Mouse (Mus musculus) v-Abl transformed pro-B cells (cell line): ENCODE measurements around the gene Rsbn1l.

Experiments
- in situ Hi-C, 2 experiments: fragments of 400-800 bp; cut with MboI; formaldehyde crosslinking; loops; one replicate each; pipeline ENCODE4 v1.15.1; 2025; ENCODE audit not compliant: unreplicated experiment in 2 of 2

Gene Rsbn1l

DNA sequence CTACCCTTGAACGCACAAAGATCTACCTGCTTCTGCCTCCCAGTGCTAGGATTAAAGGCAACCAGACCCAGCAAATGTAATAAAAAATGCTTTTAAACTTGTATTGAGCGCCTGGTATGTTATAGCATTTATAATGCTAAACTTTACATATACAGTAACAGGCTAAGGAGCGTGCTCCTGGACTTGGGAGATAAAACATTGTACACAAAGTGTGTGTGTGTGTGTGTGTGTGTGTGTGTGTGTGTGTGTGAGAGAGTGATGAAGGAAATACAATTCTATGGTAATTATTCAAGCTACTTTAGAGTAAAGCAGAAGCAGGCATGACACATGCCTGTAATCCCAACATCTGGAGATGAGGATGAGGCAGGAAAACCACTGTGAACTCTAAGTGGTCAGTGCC is at the start of gene Rsbn1l:
Gene Rsbn1l, minus strand, starts transcription at position 101 of the 400 bp plus-strand sequence.
- in situ Hi-C loops = loop anchor here in 1 of 2 experiments (5.0 to 10.0 kb wide), 2 partner anchors 44 to 829 kb away; partner anchors contain the start of genes Dnajc2 and Psmc2

DNA sequence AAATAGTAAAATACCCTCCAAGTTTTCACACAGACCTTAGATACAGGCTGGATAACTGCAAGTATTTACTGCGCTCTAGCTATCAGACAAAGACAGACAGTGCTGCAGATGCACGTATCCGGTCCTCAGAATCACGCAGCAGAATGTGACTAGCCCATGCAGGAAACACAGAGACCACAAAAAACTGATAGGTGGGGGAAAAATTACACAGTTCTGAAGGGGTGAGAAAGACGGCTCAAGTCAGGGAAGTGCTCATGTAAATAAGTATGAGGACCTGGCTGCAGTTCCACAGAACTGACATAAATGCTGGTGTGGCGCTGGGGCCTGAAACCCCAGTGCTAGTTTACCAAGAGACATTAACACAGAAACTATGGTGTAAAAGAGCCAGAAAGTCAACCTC is 46.5 kb upstream of the Rsbn1l start:
- in situ Hi-C loops = no loop called here

DNA sequence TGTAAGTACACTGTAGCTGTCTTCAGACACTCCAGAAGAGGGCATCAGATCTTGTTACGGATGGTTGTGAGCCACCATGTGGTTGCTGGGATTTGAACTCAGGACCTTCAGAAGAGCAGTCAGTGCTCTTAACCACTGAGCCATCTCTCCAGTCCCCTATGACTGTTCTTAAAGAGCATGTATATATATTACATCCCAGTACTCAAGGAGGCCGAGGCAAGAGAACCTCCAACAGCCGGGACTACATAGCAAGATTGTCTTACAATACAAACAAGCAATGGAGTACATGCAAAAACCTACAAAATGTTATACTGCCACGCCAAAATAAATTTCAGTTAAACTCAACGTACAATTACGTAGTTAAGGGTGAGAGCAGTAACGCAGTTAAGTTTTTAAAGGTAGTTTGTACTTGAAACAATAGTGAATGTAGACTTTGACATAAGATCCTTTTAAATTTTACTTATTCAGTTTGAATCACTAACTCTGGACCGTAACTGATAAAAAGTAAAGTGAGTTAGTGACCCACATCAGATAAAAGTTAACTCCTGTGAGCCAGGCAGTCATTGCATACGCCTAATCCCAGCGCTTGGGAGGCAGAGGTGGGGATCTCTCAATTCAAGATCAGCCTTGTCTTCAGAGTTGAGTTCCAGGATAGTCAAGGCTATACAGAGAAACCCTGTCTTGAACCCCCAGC is 45.6 kb upstream of the Rsbn1l start:
- in situ Hi-C loops = no loop called here

DNA sequence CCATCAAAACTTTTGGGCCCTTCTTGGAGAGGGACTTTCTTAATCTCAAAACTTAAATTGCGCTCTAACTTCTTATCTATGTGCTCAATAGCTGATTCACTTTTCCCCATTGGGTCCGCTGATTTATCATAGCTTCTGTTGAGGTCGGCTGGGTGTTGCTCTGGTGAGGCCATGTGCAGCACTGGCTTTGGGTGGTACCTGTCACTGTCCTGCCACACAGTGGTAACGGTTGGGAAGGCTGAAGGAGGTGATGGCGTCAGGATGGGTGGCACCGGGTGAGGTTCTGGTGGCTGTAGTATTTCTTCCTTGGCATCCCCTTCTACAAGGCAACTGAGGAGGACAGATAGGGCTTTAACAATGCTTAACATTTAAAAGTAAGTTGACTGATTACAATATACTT is 42.2 kb upstream of the Rsbn1l start:
- in situ Hi-C loops = loop anchor here (25.0 kb wide), 2 partner anchors 911 to 1486 kb away; no protein-coding TSS in a partner anchor

DNA sequence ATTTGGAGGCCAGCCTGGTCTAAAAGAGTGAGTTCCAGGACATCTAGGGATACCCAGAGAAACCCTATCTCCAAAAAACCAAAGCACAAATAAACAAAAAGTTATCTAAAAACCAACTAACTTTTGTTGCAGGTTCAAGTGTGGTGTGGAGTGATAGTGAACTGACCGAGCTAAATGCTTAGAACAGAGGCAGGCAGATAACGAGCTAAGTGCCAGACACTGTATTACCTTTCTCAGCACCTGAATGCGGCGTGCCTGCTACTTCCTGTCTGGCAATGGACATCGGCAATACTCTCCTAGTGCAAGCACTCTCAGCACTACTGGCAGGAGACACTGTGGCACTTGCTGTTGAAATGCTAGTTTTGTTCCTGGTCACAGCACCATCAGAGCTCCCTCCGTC is 41.4 kb upstream of the Rsbn1l start:
- in situ Hi-C loops = loop anchor here (25.0 kb wide), 2 partner anchors 910 to 1485 kb away; no protein-coding TSS in a partner anchor

DNA sequence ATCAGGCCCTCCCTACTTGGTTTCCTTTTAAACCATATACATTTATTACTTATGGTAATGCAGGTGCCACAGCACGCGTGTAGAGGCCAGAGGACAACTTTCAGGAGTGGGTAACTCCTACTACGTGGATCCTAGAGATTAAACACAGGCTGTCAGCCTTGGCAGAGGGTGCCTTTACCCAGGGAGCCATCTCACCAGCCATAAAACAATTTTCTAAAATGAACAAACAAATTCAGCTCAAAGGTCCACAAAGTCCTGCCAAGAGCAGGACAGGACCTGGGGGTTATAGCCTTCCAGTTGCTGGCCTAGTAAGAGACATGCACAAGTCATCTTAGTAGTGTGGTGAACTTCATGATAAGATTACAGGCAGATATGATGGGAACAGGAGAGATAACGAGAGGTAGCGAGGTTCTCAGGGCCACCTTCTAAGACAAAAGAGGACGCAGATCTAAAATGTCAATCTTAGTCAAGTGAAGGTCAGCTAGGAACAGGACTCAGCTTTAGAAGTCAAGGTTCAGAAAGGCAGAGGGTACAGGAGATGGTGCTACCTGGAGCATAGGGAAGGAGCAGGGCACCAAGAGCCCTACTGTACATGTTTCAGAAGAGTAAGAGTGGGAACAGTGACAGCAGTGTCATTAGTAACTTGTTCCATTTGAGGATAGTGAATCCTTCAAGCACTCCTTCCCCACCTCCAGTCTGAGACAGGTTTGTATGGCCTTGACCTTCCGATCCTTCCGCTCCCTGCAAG is 34.0 kb upstream of the Rsbn1l start:
- in situ Hi-C loops = loop anchor here (25.0 kb wide), 2 partner anchors 903 to 1478 kb away; no protein-coding TSS in a partner anchor

DNA sequence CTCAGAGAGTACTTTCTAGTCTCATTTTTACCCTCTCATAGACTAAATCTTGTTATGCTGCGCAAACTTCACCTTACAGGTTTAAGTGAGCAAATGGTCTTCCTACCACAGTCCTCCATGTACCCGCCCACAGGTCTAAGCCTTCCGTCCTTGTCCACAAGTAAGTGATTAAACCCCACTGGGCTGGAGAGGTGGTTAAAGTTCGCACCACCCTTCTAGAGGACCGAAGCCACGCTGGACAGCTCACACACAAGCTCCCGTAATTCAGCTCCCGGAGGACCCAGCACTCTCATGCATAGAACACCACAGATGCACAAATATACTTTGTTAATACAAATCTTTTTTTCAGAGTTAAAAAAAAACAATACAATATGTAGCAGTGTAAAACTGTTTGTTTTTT is 30.1 kb upstream of the Rsbn1l start:
- in situ Hi-C loops = loop anchor here (25.0 kb wide), 2 partner anchors 899 to 1474 kb away; no protein-coding TSS in a partner anchor

DNA sequence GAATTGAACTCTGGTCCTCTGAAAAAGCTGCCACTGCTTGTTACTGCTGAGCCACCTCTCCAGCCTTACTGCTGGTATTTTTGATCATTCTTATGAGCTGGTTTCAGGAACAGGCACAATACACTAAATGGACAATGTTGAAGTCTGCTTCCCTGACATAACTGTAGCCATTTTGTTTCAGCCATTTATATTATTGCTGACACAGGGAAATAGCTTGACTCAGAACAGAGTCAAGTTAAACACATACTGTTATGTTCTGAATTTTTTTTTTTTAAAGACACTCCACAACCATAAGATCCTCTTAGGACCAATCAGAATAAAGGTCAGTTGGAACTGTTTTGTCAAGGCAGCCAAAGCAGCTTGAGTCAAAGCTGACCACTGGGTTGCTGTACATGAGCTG is 27.3 kb upstream of the Rsbn1l start:
- in situ Hi-C loops = loop anchor here (25.0 kb wide), 2 partner anchors 896 to 1471 kb away; no protein-coding TSS in a partner anchor

DNA sequence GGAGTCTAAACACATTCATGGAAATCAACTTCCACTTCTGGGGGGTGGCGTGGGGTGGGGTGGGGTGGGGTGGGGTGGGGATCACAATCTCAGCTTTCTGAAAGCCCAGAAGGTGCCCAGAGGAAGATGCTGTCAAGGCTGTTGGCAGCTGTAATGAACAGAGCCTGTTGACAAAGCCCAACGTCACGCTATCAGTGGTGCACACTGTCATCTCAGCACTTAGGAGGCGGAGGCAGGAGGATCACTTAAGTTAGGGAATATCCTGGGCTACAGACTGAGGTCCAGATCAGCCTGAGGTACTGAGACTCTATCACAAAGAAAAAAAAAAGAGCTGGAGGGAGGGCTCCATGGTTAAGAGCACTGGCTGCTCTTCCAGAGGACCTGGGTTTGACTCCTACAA is 18.5 kb upstream of the Rsbn1l start:
- in situ Hi-C loops = loop anchor here (10.0 to 25.0 kb wide), 4 partner anchors 270 to 1462 kb away; no protein-coding TSS in a partner anchor

DNA sequence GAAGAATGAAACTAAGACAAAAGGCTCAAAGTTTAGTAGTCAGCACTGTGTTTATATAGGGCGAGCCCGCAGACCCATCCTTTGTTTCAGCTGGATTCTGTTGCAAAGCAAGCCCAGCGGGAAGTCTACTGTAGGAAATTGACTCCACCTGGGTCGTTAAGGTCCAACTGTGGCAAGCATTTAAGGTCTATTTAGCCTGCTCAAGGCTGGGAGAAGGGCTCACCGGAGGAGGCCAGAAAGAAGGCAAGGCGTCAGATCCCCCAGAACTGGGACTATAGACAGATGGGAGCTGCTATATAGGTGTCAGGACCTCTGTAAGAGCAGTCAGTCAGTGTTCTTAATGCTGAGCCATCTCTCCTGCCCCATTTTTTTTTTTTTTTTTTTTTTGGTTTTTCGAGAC is 17.8 kb upstream of the Rsbn1l start:
- in situ Hi-C loops = loop anchor here in 1 of 2 experiments (10.0 kb wide), 2 partner anchors 269 to 1449 kb away; no protein-coding TSS in a partner anchor

DNA sequence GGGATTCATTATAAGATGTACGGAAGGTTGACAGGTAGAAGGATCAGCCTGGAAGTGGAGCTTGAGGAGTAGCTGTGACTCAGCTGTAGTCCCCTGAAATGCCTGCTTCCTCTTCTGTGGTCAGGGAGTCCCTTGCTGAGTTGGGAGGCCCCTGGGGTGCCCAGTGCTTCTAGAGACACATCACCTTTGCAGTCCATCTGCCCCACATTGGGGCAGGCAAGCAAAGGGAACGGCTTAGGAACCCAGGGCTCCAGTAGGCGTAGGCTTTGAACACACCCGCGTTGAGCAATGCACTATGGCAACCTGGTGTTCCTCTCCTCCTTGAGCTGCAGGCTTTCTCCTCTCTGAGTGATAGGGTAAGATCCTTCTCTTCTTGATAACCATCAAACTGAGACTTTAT is 16.9 kb upstream of the Rsbn1l start:
- in situ Hi-C loops = loop anchor here in 1 of 2 experiments (10.0 kb wide), 2 partner anchors 268 to 1448 kb away; no protein-coding TSS in a partner anchor

DNA sequence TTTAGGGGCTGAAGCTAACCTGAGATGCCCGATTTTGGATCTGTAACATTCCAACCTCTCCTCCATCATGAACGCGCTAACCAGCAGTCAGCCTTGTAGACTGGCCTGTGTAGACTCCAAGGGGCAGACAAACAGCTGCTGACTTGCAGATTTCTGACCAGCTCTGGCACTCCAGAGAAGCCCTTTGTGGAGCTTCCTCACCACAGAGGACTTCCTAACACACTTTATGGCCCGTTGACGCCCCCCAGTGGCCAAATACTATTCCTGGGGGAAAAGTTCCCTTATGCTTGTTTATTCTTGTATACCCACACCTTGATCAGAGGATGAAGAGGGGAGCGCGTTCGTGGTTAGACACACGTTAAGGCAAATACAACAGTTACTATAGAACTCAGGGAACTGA is 12.8 kb upstream of the Rsbn1l start:
- in situ Hi-C loops = loop anchor here in 1 of 2 experiments (5.0 to 10.0 kb wide), 2 partner anchors 57 to 264 kb away; no protein-coding TSS in a partner anchor

DNA sequence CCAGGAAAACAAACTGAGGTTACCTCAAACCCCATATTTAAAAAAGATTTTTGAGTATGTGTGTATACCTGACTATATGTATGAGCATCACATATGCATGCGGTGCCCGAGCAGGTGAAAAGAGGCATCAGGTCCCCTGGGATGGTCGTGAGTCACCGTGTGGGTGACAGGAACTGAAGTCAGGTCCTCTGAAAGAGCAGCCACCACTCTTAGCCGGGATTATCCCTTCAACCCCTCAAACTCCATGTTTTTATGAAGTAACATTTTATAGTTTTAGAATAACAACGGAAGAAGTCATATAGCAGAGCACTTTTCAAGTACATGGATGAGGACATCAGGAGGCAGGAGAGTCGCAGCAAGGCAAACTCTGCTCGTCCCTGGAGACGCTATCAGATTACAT is 12.3 kb upstream of the Rsbn1l start:
- in situ Hi-C loops = loop anchor here in 1 of 2 experiments (5.0 to 10.0 kb wide), 2 partner anchors 56 to 264 kb away; no protein-coding TSS in a partner anchor

DNA sequence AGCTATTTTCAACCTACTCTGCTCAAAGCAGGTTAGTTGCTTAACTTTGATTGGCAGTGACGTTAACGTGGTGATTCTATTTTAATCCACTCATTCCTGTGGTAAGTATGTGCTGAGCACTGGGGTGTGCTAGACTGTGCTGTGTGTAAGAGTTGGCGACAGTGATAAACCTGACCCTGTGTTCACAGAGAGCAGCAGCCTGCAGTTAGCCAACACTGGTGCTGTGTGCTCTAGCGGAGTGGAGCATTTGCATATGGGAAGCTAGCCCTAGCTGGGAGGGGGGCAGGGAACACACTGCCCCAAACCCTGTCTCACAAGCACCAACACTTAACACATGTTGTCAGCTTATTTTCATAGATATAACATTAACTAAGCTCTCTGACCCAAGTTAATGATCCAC is 11.7 kb upstream of the Rsbn1l start:
- in situ Hi-C loops = loop anchor here in 1 of 2 experiments (5.0 to 10.0 kb wide), 2 partner anchors 56 to 263 kb away; no protein-coding TSS in a partner anchor

DNA sequence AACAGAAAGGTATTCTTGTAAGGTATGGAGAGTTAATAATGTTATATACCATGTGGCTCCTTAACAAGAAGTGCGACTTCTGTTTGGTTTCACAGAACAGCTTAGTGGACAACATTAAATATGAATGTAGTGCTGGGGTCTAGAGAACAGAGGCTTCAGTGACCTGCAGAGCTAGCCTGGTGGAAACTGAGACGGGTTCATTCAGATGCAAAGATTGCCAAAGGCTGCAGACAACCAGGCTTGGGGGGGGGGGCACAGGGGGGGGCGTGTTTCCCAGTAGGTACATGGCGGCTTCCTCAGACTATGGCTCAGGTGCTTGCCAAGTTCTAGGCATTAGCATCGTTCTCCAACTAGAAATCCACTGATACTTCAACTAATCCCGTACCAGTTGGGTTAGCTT is 8.2 kb upstream of the Rsbn1l start:
- in situ Hi-C loops = loop anchor here in 1 of 2 experiments (10.0 kb wide), 1 partner anchor 260 kb away; no protein-coding TSS in a partner anchor

DNA sequence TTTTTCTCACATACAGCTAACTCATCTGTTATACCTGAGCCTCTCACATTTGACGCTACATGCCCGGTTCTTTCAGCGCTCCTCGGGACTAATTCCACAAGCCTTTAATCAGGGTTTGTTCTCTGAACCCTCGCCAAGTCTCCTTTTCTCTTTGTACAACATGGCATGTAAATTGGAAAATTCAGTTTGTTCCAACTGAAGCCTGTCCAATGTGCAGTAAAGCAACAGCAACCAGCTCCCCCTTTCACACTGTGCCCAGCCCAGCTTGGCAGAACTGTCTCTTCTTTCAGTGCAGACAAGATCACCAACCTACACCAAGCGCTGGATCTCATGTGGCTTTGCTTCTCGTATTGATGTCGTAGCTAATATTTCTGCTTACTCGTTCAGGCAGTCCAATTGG is 7.1 kb upstream of the Rsbn1l start:
- in situ Hi-C loops = loop anchor here in 1 of 2 experiments (10.0 kb wide), 1 partner anchor 258 kb away; no protein-coding TSS in a partner anchor

DNA sequence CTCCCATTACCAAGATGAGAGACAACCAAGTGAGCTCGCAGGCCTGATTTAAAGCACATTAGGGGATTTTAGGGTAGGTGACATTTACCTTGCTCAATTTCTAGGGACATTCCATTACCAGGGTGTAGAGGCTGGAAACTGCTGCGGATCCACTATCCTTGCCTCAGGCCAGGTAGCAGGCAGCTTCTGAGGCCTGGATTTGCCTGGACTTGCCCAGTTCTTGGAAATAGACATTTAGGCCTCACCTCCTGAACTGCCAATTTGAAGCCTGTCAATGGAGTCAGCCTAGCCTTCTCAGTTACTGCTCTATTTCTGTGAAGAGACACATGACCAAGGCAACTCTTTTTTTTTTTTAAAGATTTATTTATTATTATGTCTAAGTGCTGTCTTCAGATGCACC is 4.7 kb upstream of the Rsbn1l start:
- in situ Hi-C loops = loop anchor here in 1 of 2 experiments (10.0 kb wide), 1 partner anchor 256 kb away; no protein-coding TSS in a partner anchor

DNA sequence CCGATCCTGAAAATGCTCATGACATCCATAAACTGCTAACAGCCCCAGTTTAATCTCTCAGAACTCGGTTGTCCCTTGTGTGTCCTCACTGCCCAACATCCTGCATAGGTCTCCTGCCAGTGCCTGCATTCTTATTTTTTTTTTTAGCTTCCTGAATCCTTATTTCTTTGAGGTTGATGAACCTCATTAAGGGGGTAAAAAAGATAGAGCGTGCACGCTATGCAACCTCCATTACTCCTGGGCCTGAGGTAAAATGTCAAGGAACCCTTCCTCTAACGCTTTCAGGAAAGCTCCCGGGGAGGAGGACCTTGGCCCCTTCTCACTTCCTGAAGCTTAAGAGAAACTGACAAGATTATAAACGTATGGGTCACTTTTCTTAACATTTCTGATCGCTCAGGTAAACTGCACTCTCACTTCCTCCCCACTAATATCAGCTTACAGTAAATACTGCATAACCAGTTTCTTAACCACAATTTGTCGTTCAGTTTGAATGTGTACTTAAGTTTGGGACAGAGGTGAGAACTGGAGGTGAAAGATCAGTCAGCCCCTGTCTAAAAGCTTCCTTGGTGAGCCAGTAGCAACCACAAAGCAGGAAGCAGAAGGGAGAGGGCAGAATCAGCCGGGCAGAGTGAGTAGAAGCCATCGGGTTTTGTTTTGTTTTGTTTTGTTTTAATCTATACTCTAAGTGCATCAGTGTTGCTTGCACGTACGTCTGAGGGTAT is 923 bp downstream of the Rsbn1l start:
- in situ Hi-C loops = loop anchor here in 1 of 2 experiments (5.0 to 10.0 kb wide), 2 partner anchors 43 to 830 kb away; partner anchors contain the start of genes Dnajc2 and Psmc2

DNA sequence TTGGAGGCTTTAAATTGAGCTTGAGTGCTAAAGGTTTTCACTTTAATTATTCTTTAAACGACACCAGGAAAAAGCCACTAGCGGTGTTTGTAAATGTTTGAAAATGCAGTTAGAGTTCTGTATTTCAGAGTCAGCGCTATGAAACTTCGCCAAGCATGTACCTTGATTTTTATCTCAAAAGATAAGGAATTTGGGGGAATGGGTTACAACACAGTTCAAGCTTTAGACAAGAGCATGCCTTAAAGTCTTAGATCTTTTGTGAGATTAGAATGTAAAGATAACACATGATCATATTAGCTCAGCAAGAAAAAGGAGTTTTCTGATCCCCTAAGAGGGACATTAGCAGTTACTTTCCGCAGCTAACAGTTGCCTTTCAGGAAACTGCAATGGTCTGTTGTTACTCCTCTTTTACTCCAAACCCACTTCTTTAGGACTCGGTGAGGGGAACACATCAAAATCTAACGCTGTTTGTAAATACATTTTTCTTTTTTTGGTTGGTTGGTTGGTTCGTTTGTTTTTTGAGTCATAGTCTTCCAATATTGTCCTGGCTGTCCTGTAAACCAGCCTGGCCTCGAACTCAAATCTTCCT is 3.8 kb downstream of the Rsbn1l start:
- in situ Hi-C loops = loop anchor here in 1 of 2 experiments (5.0 to 10.0 kb wide), 2 partner anchors 85 to 832 kb away; partner anchors contain the start of genes Dnajc2 and Psmc2
